Mouse (Mus musculus): ENCODE data around the gene Ranbp10. TPM values are rescaled to one million over a fixed set of nuclear protein-coding genes. Genes with fewer than 3 reads are reported as not detected.

Ranbp10 gene
- polyA plus RNA-seq (2015; fragmentation: Nextera tagmentation; extraction: Ambion mirVana): 8.9 and 9.3 TPM in 2 replicates

DNA sequence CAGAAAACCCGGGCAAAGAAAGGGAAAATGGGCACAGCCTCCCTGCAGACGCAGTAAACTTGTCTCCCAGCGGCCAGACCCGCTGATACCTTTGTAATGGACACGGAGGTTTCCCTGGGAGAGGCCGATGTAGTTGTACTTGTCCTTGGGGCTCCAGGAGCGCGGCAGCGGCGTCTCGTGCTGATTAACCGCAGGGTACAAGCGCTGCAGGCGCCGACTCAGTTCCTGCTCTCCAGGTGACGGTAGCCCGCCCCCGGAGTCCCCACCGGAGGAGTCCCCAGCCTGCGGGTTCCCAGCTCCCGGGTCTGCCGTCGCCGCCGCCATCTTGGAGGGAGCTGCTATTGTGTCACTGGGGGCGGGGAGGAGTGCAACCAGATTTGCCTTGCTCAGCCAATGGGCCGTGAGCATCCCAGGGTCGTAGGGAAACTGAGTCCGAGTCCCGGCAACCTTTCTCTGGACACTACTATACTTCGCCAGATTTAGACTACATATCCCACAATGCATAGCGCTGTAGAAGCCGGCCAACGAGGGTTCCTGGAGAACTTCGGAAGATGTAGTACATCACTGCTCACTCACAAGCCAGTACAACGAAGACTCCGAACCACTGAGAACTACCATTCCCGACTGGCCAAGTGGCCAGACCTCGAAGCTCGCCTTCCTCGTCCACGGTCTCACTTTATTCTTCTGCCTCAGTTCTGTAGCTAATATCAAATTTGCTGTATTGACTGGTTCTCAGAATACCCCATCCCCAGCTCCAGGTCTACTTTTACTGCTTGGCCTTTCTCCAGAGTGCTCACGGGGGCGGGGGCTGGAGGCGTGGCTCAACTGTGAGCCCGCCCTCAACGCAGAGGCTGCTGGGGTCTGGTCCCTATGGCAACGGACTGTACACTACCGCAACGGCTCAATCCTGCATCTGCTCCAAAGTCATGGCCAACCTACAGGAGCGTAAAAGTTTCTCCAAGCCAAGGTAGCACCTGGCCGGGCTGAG lies at the start of gene Ranbp10, which contains the start of gene Tsnaxip1:
TSS of gene Ranbp10 (minus strand) at position 490 of the 988 bp plus-strand sequence.
TSS of gene Tsnaxip1 (plus strand) at position 871 of the 988 bp plus-strand sequence.
- Histone ChIP-seq H3K27me3 (replicated peaks; ENCODE audit: control insufficient read depth, insufficient read depth, low read length) (no peaks in the 10 kb centered on the region), H3K4me3 (ENCODE audit: low read length) (peak within 1 kb of the TSS; percentile 78), H3K9ac (ENCODE audit: low read depth, low read length) (peak within 1 kb of the TSS; percentile 86), H3K4me2 (ENCODE audit: low read length) (peak within 1 kb of the TSS; percentile 85), H3K27ac (ENCODE audit: low read depth, low read length) (peak within 1 kb of the TSS; percentile 80), H3K9me3 (ENCODE audit: control insufficient read depth, low read length) (no peaks in the 10 kb centered on the region), H3K4me1 (ENCODE audit: control insufficient read depth, insufficient read depth, low read depth, low read length) (peaks cover 19% of the 10 kb centered on the region), H3K36me3 (ENCODE audit: control insufficient read depth, insufficient read depth, low read length) (0 out of 2 replicates have a peak, but pooled peaks cover 3% of the 10 kb centered on the region)
- under 1% methylated on average over 52 of the region's 52 CpGs for WGBS
- ATAC-seq: peak; percentile 99

DNA sequence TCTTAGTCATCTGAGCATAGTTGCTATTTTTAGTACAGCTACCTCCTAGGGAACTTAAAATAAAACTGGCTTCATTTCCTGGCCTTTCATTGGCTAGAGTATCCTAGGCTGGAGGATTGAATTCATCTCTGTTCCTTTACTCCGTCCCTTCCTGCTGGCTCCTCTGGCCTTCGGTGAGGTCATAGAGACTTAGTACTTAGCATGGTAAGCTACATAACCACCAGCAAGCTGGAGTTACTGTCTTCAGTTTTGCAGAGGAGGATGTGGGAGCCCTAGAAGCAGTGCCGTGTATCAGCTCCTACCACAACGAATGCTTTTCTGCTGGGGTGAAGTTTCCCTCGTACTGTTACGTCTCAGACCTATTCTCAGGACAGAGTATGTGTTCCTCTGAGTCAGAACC lies 47.2 kb upstream of the Ranbp10 start:
- H3K9me3 ChIP-seq (ENCODE audit: control insufficient read depth, low read length): no peaks in the 10 kb centered on the region
- no peak overlapping the region for H3K4me3 ChIP-seq (ENCODE audit: low read length)
- no peak overlapping the region for H3K27ac ChIP-seq (ENCODE audit: low read depth, low read length)
- no peaks in the 10 kb centered on the region for H3K4me1 ChIP-seq (ENCODE audit: control insufficient read depth, insufficient read depth, low read depth, low read length)
- H3K36me3 ChIP-seq (ENCODE audit: control insufficient read depth, insufficient read depth, low read length): peaks cover 19% of the 10 kb centered on the region
- no peak overlapping the region for H3K4me2 ChIP-seq (ENCODE audit: low read length)
- 85% methylated on average over 6 of the region's 6 CpGs for WGBS
- H3K9ac ChIP-seq (ENCODE audit: low read depth, low read length): no peak overlapping the region
- H3K27me3 ChIP-seq (replicated peaks; ENCODE audit: control insufficient read depth, insufficient read depth, low read length): no peaks in the 10 kb centered on the region
- no peak for ATAC-seq

DNA sequence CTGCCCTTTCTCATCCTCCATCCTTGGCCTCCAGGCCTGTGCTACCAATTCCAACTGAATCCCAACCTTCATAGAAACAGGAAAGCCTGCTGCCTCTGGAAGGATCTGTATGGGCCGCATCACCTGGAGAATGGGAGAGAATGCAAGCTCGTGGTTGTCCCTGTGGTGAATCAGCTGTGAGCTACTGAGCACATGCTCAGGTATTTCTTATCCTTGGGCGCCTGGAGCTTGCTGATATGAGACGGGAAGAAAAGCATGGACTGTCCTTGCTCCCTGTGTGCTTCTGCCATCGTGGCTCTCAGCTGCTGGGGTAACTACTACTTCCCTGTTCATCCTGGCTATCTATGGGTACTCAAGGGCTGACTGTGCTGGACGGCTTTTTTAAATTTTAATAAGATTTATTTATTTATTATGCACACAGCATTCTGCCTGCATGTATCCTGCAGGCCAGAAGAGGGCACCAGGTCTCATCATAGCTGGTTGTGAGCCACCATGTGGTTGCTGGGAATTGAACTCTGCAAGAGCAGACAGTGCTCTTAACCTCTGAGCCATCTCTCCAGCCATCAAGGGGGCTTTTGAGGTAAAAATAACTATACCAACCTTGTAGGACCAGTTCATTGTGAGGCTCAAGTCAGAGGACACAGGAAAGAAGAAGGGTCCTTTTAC lies 39.3 kb upstream of the Ranbp10 start:
- no peak for ATAC-seq
- H3K36me3 ChIP-seq (ENCODE audit: control insufficient read depth, insufficient read depth, low read length): peaks cover 6% of the 10 kb centered on the region; the same call in 1 of the 2 replicates
- H3K9ac ChIP-seq (ENCODE audit: low read depth, low read length): no peak overlapping the region
- H3K27ac ChIP-seq (ENCODE audit: low read depth, low read length): no peak overlapping the region
- no peak overlapping the region for H3K4me3 ChIP-seq (ENCODE audit: low read length)
- 87% methylated on average over 6 of the region's 6 CpGs for WGBS
- H3K9me3 ChIP-seq (ENCODE audit: control insufficient read depth, low read length): no peaks in the 10 kb centered on the region
- no peak overlapping the region for H3K4me2 ChIP-seq (ENCODE audit: low read length)
- peaks cover 14% of the 10 kb centered on the region for H3K4me1 ChIP-seq (ENCODE audit: control insufficient read depth, insufficient read depth, low read depth, low read length)
- no peaks in the 10 kb centered on the region for H3K27me3 ChIP-seq (replicated peaks; ENCODE audit: control insufficient read depth, insufficient read depth, low read length)

DNA sequence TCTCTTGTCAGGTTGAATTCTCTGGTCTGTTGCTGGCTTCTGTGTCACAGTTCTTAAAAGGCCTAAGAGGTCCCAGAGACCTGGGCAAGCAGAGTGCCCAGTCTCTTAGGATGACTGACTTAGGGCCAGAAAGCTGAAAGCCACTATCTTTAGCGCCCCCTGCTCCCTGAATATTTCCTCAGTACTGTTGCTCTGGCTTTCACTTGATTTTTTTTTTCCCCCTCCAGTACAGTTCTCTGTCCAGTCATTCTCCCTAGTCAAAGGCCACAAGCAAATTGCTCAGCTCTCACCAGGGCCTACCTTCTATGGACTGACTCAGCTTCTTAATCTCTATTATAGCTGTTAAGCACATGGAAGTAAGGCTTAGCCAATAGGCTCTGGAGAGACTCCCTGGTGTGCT lies 34.8 kb upstream of the Ranbp10 start:
- H3K9ac ChIP-seq (ENCODE audit: low read depth, low read length): no peak overlapping the region; the same call in 1 of the 2 replicates
- peaks cover 44% of the 10 kb centered on the region for H3K4me1 ChIP-seq (ENCODE audit: control insufficient read depth, insufficient read depth, low read depth, low read length)
- no peaks in the 10 kb centered on the region for H3K27me3 ChIP-seq (replicated peaks; ENCODE audit: control insufficient read depth, insufficient read depth, low read length)
- H3K4me2 ChIP-seq (ENCODE audit: low read length): peak overlapping the region; percentile 65
- H3K27ac ChIP-seq (ENCODE audit: low read depth, low read length): no peak overlapping the region
- ATAC-seq: no peak
- H3K4me3 ChIP-seq (ENCODE audit: low read length): peak overlapping the region; percentile 97
- 0% methylated on average over 1 of the region's 1 CpGs for WGBS
- H3K36me3 ChIP-seq (ENCODE audit: control insufficient read depth, insufficient read depth, low read length): peaks cover 3% of the 10 kb centered on the region; the same call in 1 of the 2 replicates
- H3K9me3 ChIP-seq (ENCODE audit: control insufficient read depth, low read length): no peaks in the 10 kb centered on the region

DNA sequence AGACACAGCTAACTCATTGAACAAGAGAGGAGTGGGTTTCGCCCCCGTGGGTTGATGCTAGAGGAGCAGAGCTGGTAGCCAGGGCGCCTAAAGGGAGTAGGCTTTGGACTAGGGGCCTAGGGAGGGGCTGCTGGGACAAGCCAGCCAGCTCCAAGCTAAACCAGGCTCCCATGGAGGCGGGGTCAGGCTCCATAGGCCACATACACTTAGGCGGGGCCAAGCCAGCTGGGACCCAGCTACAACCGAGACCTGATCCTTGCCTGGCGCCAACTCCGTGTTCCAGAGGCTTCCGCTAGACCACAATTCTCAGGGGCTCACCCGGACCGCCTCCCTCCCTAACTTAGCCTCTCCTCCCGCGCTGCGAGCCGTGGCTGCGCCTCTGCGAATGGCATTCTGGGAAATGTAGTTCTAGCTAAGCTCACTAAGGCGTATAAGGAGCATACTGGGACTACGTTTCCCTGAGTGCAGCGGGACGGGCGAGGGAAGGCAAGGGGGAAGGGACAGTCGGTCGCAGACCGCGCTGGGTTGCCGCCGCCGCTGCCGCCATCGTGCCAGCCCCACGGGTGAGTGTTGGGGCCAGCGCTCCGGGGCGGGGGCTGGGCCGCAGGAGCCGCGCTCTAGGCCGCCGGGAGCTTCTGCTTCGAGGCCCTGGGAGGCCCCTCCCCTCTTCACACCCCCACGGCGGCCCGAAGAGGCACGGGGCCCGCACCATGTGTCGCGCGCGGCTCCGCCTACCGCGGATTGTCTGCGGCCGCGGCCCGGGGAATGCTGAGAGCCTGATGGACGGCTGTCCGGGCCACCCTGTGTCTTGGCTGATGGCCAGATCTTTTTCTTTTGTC lies 33.2 kb upstream of the Ranbp10 start, which contains the start of gene Nutf2:
TSS of gene Nutf2 (plus strand) at position 438 of the 839 bp plus-strand sequence.
- H3K4me1 ChIP-seq (ENCODE audit: control insufficient read depth, insufficient read depth, low read depth, low read length): peaks cover 55% of the 10 kb centered on the region
- ATAC-seq: peak; percentile 98
- H3K36me3 ChIP-seq (ENCODE audit: control insufficient read depth, insufficient read depth, low read length): no peaks in the 10 kb centered on the region

DNA sequence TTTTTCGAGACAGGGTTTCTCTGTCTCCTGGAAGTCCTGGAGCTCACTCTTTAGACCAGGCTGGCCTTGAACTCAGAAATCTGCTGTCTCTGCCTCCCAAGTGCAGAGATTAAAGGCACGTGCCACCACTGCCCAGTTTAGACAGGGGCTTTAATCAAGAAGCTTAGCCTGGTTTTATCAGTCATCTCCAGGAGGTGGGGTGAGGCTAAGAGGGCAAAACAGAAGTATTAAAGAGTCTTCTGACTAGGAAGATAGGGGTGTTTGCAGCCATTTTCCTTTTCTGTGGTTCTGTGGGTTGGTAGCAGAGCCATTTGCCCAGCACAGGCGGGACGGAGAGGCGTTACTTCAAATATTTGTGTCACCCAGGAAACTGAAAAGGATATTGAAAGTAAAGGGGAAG lies 32.2 kb upstream of the Ranbp10 start:
- no peak overlapping the region for H3K9ac ChIP-seq (ENCODE audit: low read depth, low read length)
- no peak for ATAC-seq
- 73% methylated on average over 5 of the region's 5 CpGs for WGBS
- H3K4me2 ChIP-seq (ENCODE audit: low read length): no peak overlapping the region; the same call in 1 of the 2 replicates
- H3K9me3 ChIP-seq (ENCODE audit: control insufficient read depth, low read length): no peaks in the 10 kb centered on the region
- no peaks in the 10 kb centered on the region for H3K36me3 ChIP-seq (ENCODE audit: control insufficient read depth, insufficient read depth, low read length)
- no peaks in the 10 kb centered on the region for H3K27me3 ChIP-seq (replicated peaks; ENCODE audit: control insufficient read depth, insufficient read depth, low read length)
- no peak overlapping the region for H3K4me3 ChIP-seq (ENCODE audit: low read length)
- H3K4me1 ChIP-seq (ENCODE audit: control insufficient read depth, insufficient read depth, low read depth, low read length): peaks cover 57% of the 10 kb centered on the region
- no peak overlapping the region; the same call in 1 of the 2 replicates for H3K27ac ChIP-seq (ENCODE audit: low read depth, low read length)

More for the DNA sequence above, 33.2 kb upstream of the Ranbp10 start, which contains the start of gene Nutf2:
- H3K9ac ChIP-seq (ENCODE audit: low read depth, low read length): peak within 1 kb of the TSS; percentile 95
- H3K4me3 ChIP-seq (ENCODE audit: low read length): peak within 1 kb of the TSS; percentile 97
- under 1% methylated on average over 51 of the region's 59 CpGs for WGBS
- H3K9me3 ChIP-seq (ENCODE audit: control insufficient read depth, low read length): no peaks in the 10 kb centered on the region
- peak within 1 kb of the TSS; percentile 83 for H3K4me2 ChIP-seq (ENCODE audit: low read length)
- H3K27ac ChIP-seq (ENCODE audit: low read depth, low read length): peak within 1 kb of the TSS; percentile 94
- H3K27me3 ChIP-seq (replicated peaks; ENCODE audit: control insufficient read depth, insufficient read depth, low read length): no peaks in the 10 kb centered on the region

DNA sequence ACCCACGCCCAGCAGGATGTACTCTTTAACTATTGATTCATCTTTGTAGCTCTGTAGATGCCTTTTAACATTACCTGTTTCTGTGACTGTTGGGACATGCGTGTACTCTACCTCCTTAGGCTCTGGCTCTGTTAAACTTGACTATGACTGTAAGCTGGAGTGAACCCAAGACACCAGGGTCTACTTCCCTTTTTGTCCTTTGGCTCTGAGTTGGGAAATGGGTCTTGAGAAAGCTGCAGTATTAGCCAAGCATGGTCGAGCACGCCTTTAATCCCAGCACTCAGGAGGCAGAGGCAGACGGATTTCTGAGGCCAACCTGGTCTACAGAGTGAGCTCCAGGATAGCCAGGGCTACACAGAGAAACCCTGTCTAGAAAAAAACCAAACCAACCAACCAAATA lies 31.3 kb upstream of the Ranbp10 start:
- Histone ChIP-seq H3K27me3 (replicated peaks; ENCODE audit: control insufficient read depth, insufficient read depth, low read length) (no peaks in the 10 kb centered on the region), H3K27ac (ENCODE audit: low read depth, low read length) (no peak overlapping the region), H3K4me1 (ENCODE audit: control insufficient read depth, insufficient read depth, low read depth, low read length) (peaks cover 54% of the 10 kb centered on the region), H3K9ac (ENCODE audit: low read depth, low read length) (no peak overlapping the region), H3K4me2 (ENCODE audit: low read length) (no peak overlapping the region), H3K4me3 (ENCODE audit: low read length) (no peak overlapping the region), H3K9me3 (ENCODE audit: control insufficient read depth, low read length) (no peaks in the 10 kb centered on the region), H3K36me3 (ENCODE audit: control insufficient read depth, insufficient read depth, low read length) (no peaks in the 10 kb centered on the region)
- 97% methylated on average over 5 of the region's 5 CpGs for whole genome bisulfite sequencing
- no peak for ATAC-seq

DNA sequence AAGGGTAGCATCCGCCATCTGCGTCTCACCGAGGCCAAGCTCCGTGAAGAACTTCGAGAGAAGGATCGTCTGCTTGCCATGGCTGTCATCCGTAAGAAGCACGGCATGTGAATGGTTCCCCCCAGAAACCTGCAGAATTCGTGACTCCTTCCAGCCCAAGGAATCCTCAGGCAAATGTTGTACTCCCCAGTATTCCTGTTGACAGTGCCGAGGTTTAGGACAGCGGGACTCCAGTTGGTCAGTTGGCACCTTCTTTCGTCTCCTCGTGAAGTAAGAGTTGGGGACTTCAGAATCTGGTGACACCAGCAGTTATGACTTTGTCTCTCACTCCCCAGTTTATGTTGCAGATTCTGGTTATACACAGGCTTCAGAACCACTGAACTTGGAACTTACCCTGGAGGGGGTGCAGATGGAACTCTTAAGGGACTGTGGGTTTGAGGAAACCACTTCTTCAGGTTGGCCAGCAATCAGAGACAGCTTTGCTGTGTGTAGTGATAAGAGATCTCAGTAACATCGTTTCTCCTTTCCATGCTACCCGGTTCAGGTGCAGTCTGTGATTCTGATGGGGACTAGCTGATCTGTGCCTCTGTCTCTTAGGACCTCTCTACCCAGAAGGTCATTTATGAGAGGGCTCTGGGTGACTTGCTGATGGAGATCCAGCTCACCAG lies 29.2 kb upstream of the Ranbp10 start:
- Histone ChIP-seq H3K4me1 (ENCODE audit: control insufficient read depth, insufficient read depth, low read depth, low read length) (peaks cover 41% of the 10 kb centered on the region), H3K4me2 (ENCODE audit: low read length) (peak overlapping the region; percentile 94), H3K9ac (ENCODE audit: low read depth, low read length) (peak overlapping the region; percentile 83), H3K36me3 (ENCODE audit: control insufficient read depth, insufficient read depth, low read length) (no peaks in the 10 kb centered on the region), H3K9me3 (ENCODE audit: control insufficient read depth, low read length) (no peaks in the 10 kb centered on the region), H3K27me3 (replicated peaks; ENCODE audit: control insufficient read depth, insufficient read depth, low read length) (no peaks in the 10 kb centered on the region), H3K27ac (ENCODE audit: low read depth, low read length) (peak overlapping the region; percentile 88; the same call in 1 of the 2 replicates), H3K4me3 (ENCODE audit: low read length) (peak overlapping the region; percentile 88)
- WGBS: 19% methylated on average over 15 of the region's 15 CpGs
- no peak for ATAC-seq
